ENCODE assay signal across 8 mouse cellular contexts in the genomic region with DNA sequence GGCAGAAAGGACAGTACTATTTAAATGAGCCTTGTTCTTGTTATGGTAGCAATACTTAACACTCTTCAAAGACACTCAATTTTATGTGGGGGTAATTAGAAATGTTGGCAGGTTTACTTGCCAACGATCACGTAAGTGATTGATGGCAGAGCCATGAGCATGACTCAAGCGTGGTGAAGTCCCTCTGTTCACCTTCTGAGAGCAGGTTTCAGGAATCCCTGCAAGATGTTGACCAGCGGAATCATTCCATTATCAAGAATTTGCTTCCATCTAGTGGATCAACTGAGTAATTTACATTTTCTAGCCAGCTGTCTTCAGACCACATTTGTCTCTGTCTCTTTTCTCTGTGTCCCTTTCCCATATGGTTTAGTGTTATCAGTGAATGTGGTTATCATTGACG.
DNase-seq lines count a peak whose midpoint lies in the region; ATAC-seq and TF ChIP-seq lines count a peak whose summit lies in the region.

No protein-coding gene starts in this region.

- WGBS in heart, postnatal 0 days, result 21% methylated on average over 5 of the region's 5 CpGs
- 28% methylated on average over 5 of the region's 5 CpGs for WGBS in kidney, embryonic 15.5 days
- 35% methylated on average over 5 of the region's 5 CpGs for WGBS in midbrain, postnatal 0 days

- in situ Hi-C loops in ES-E14 (cut with MboI; ENCODE audit: low sequenced_read_pairs in 2 of 2, unreplicated experiment in 2 of 2), result loop anchor here in 1 of 2 experiments (25.0 kb wide), 1 partner anchor 597 kb away; no protein-coding TSS in a partner anchor

- no peak overlapping the region for H3K4me3 ChIP-seq in heart, postnatal 0 days (ENCODE audit: low read depth, low read length)
- no peak overlapping the region for H3K4me3 ChIP-seq in ES-E14 (ENCODE audit: insufficient read depth in 1 of 2, low read depth in 1 of 2, low read length in 2 of 2, poor library complexity in 1 of 2, severe bottlenecking in 1 of 2)
- no peak overlapping the region for H3K4me3 ChIP-seq in kidney, embryonic 15.5 days (replicated peaks)
- H3K4me3 ChIP-seq in midbrain, postnatal 0 days (ENCODE audit: low read depth, low read length), result no peak overlapping the region

- no peak overlapping the region for H3K27ac ChIP-seq in heart, postnatal 0 days (ENCODE audit: low read depth)
- H3K27ac ChIP-seq in ES-E14 (ENCODE audit: insufficient read depth, low read depth, low read length, poor library complexity, severe bottlenecking), result no peak overlapping the region
- no peak overlapping the region for H3K27ac ChIP-seq in kidney, embryonic 15.5 days
- H3K27ac ChIP-seq in midbrain, postnatal 0 days (ENCODE audit: low read depth, low read length), result no peak overlapping the region

- H3K27me3 ChIP-seq in heart, postnatal 0 days (ENCODE audit: control insufficient read depth, insufficient read depth, low read length), result no peaks in the 10 kb centered on the region
- no peaks in the 10 kb centered on the region for H3K27me3 ChIP-seq in kidney, embryonic 15.5 days
- H3K27me3 ChIP-seq in midbrain, postnatal 0 days (ENCODE audit: insufficient read depth, low read length), result no peaks in the 10 kb centered on the region

- no peaks in the 10 kb centered on the region for H3K4me1 ChIP-seq in heart, postnatal 0 days (ENCODE audit: control insufficient read depth, insufficient read depth)
- no peaks in the 10 kb centered on the region for H3K4me1 ChIP-seq in ES-E14 (ENCODE audit: control insufficient read depth in 2 of 2, insufficient read depth in 2 of 2, low read length in 2 of 2, poor library complexity in 1 of 2)
- no peaks in the 10 kb centered on the region for H3K4me1 ChIP-seq in kidney, embryonic 15.5 days
- no peaks in the 10 kb centered on the region for H3K4me1 ChIP-seq in midbrain, postnatal 0 days (ENCODE audit: insufficient read depth, low read length)

- no peak overlapping the region for H3K4me2 ChIP-seq in heart, postnatal 0 days (ENCODE audit: low read depth, low read length)
- H3K4me2 ChIP-seq in kidney, embryonic 15.5 days, result no peak overlapping the region
- no peak overlapping the region for H3K4me2 ChIP-seq in midbrain, postnatal 0 days (ENCODE audit: low read depth, low read length, poor library complexity, severe bottlenecking)

- H3K9ac ChIP-seq in heart, postnatal 0 days (replicated peaks; ENCODE audit: low read depth, low read length), result no peak overlapping the region
- no peak overlapping the region for H3K9ac ChIP-seq in ES-E14 (ENCODE audit: insufficient read depth, low read depth, low read length, poor library complexity, severe bottlenecking)
- H3K9ac ChIP-seq in kidney, embryonic 15.5 days, result no peak overlapping the region
- no peak overlapping the region for H3K9ac ChIP-seq in midbrain, postnatal 0 days (replicated peaks; ENCODE audit: low read length, poor library complexity, severe bottlenecking)

- no peak for TF ChIP-seq EP300 in heart, postnatal 0 days (IDR thresholded peaks at IDR 0.05; ENCODE audit: low read depth)

- DNase-seq in heart, postnatal 0 days (ENCODE audit: low spot score), result peak; percentile 40
- DNase-seq in heart, postnatal 4 days, result no peak
- DNase-seq in ES-E14 (ENCODE audit: low read depth, low spot score), result peak; percentile 7
- DNase-seq in midbrain, postnatal 0 days (ENCODE audit: low spot score), result peak; percentile 81
- no peak for DNase-seq in spleen, postnatal 4 days (ENCODE audit: low spot score in 2 of 2)
- no peak for DNase-seq in thymus, adult 18-20 months

- peak; percentile 65 for TF ChIP-seq CTCF in heart, postnatal 0 days (IDR thresholded peaks at IDR 0.05; ENCODE audit: low read depth)
- TF ChIP-seq CTCF in midbrain, postnatal 0 days (IDR thresholded peaks at IDR 0.05), result peak; percentile 86

- no peaks in the 10 kb centered on the region for H3K36me3 ChIP-seq in heart, postnatal 0 days (replicated peaks; ENCODE audit: control insufficient read depth, insufficient read depth, low read length)
- no peaks in the 10 kb centered on the region for H3K36me3 ChIP-seq in ES-E14 (ENCODE audit: control insufficient read depth, insufficient read depth, low read length, poor library complexity, severe bottlenecking)
- H3K36me3 ChIP-seq in kidney, embryonic 15.5 days, result no peaks in the 10 kb centered on the region
- no peaks in the 10 kb centered on the region for H3K36me3 ChIP-seq in midbrain, postnatal 0 days (ENCODE audit: insufficient read depth, low read length)

- H3K9me3 ChIP-seq in heart, postnatal 0 days (replicated peaks; ENCODE audit: control insufficient read depth, low read length), result no peaks in the 10 kb centered on the region
- H3K9me3 ChIP-seq in ES-E14 (ENCODE audit: control insufficient read depth, insufficient read depth, low read depth, low read length), result no peaks in the 10 kb centered on the region
- no peaks in the 10 kb centered on the region for H3K9me3 ChIP-seq in kidney, embryonic 15.5 days (replicated peaks)
- H3K9me3 ChIP-seq in midbrain, postnatal 0 days (ENCODE audit: low read length), result no peaks in the 10 kb centered on the region

- ATAC-seq in heart, postnatal 0 days (ENCODE audit: insufficient read depth, low read depth), result no peak
- 0 out of 2 replicates have a peak, but pooled peaks have one; percentile 42 for ATAC-seq in common myeloid progenitor, adult 5-6 weeks (replicated peaks; ENCODE audit: low read depth, poor library complexity, severe bottlenecking)
- ATAC-seq in kidney, embryonic 15.5 days (replicated peaks; ENCODE audit: low FRiP score), result 0 out of 2 replicates have a peak, but pooled peaks have one; percentile 33
- ATAC-seq in midbrain, postnatal 0 days (ENCODE audit: low FRiP score), result peak; percentile 73

TF ChIP-seq in ES-E14, 5 proteins besides CTCF, POLR2A, EP300 and RAD21:
- TF ChIP-seq ZC3H11A (IDR thresholded peaks at IDR 0.05; ENCODE audit: borderline replicate concordance, low read depth, low read length) (peak; percentile 66; the same call in 1 of the 2 replicates), MAFK (IDR thresholded peaks at IDR 0.05; ENCODE audit: insufficient read depth, low read depth, low read length) (no peak)

Comparison
In these comparisons a context has a peak if more than half of its experiments do, and no peak if none do; other contexts are left out.
1. DNase-seq: peak in heart, postnatal 0 days (single experiment), ES-E14 (single experiment) and midbrain, postnatal 0 days (single experiment); none in heart, postnatal 4 days (single experiment), spleen, postnatal 4 days (0 of 2) and thymus, adult 18-20 months (0 of 2).